Mouse (Mus musculus) limb, embryonic 15.5 days (tissue): ENCODE data around the gene Hoxd1. TPM values are rescaled to one million over a fixed set of nuclear protein-coding genes. Genes with fewer than 3 reads are reported as not detected.

ENCODE experiments used
- ATAC-seq: fragments of 200-750 bp; cut with Nextera tagmentation; 2 replicates; pipeline ENCODE4 v1.8.0; 2017; ENCODE audit warnings: low read depth, moderate TSS enrichment; ENCODE audit not compliant: insufficient number of reproducible peaks, low FRiP score, low TSS enrichment
- H3K27ac ChIP-seq: fragments of 300-500 bp; sonication (generic); 2 replicates; pipeline ENCODE4 v1.5.1; 2015; ENCODE audit warnings: moderate library complexity, mild to moderate bottlenecking, inconsistent platforms
- H3K27me3 ChIP-seq: fragments of 300-500 bp; sonication (generic); 2 replicates; pipeline ENCODE4 v1.6.1; 2015; ENCODE audit warnings: inconsistent platforms
- H3K36me3 ChIP-seq: fragments of 300-500 bp; sonication (generic); 2 replicates; pipeline ENCODE4 v1.6.1; 2015; ENCODE audit warnings: inconsistent platforms
- H3K4me1 ChIP-seq: fragments of 300-500 bp; sonication (generic); 2 replicates; pipeline ENCODE4 v1.6.1; 2015; ENCODE audit warnings: inconsistent platforms
- H3K4me2 ChIP-seq: fragments of 300-500 bp; sonication (generic); 2 replicates; pipeline ENCODE4 v1.6.1; 2015; ENCODE audit warnings: mild to moderate bottlenecking, inconsistent platforms
- H3K4me3 ChIP-seq: fragments of 300-500 bp; sonication (generic); 2 replicates; pipeline ENCODE4 v1.5.1; 2015; ENCODE audit warnings: mild to moderate bottlenecking, inconsistent platforms
- H3K9ac ChIP-seq: fragments of 300-500 bp; sonication (generic); 2 replicates; pipeline ENCODE4 v1.6.1; 2015; ENCODE audit warnings: inconsistent platforms
- H3K9me3 ChIP-seq: fragments of 300-500 bp; sonication (generic); 2 replicates; pipeline ENCODE4 v1.6.1; 2016; ENCODE audit warnings: inconsistent platforms
- WGBS: fragments of 180-500 bp; shearing (Covaris S2); methylation state at CpG from one replicate; pipeline ENCODE4 v1.1.7; 2015; 5-methylcytosine and 5-hydroxymethylcytosine counted together
- polyA plus RNA-seq: library from polyadenylated mRNA; unstranded; fragments of >200 nt; fragmentation: Nextera tagmentation; extraction: Ambion mirVana; gene quantifications from 2 replicates; pipeline ENCODE4 v1.2.1, GENCODE M21; 2015

The Hoxd1 gene
- polyA plus RNA-seq, 1 experiment from 2014 or later: 0.26 TPM

- Histone ChIP-seq H3K4me3 (no peak overlapping the region), H3K27me3 (peaks cover 95% of the 10 kb centered on the region), H3K36me3 (no peaks in the 10 kb centered on the region), H3K27ac (no peak overlapping the region), H3K4me2 (no peak overlapping the region), H3K9me3 (no peaks in the 10 kb centered on the region), H3K9ac (no peak overlapping the region), H3K4me1 (peaks cover 15% of the 10 kb centered on the region)
- 32% methylated on average over 17 of the region's 17 CpGs for WGBS
- ATAC-seq: no peak
Observed at GRCm38 (mm10) chr2:74725171-74725570, 37.6 kb upstream of the Hoxd1 start.

GRCm38 (mm10) chr2:74726551-74726950, 36.2 kb upstream of the Hoxd1 start, which contains the start of gene Gm28230:
Gene Gm28230 (plus strand): TSS chr2:74726728.
- peak within 1 kb of the TSS; percentile 43 for H3K4me2 ChIP-seq
- WGBS: 41% methylated on average over 5 of the region's 5 CpGs
- no peak within 1 kb of the TSS for H3K9ac ChIP-seq
- ATAC-seq: no peak
- H3K27ac ChIP-seq: no peak within 1 kb of the TSS
- no peaks in the 10 kb centered on the region for H3K9me3 ChIP-seq
- peak within 1 kb of the TSS; percentile 33 for H3K4me3 ChIP-seq
- peaks cover 95% of the 10 kb centered on the region for H3K27me3 ChIP-seq
- H3K36me3 ChIP-seq: no peaks in the 10 kb centered on the region
- peaks cover 15% of the 10 kb centered on the region for H3K4me1 ChIP-seq

- Histone ChIP-seq H3K9ac (no peak overlapping the region), H3K36me3 (no peaks in the 10 kb centered on the region), H3K4me1 (peaks cover 15% of the 10 kb centered on the region), H3K9me3 (no peaks in the 10 kb centered on the region), H3K4me2 (peak overlapping the region; percentile 43), H3K4me3 (peak overlapping the region; percentile 33), H3K27me3 (peaks cover 95% of the 10 kb centered on the region), H3K27ac (no peak overlapping the region)
- no peak for ATAC-seq
- WGBS: 8% methylated on average over 39 of the region's 43 CpGs
Observed at GRCm38 (mm10) chr2:74726973-74727639, 35.7 kb upstream of the Hoxd1 start.

GRCm38 (mm10) chr2:74727640-74728302, 35.0 kb upstream of the Hoxd1 start:
- H3K9ac ChIP-seq: no peak overlapping the region
- H3K4me1 ChIP-seq: peaks cover 21% of the 10 kb centered on the region
- no peaks in the 10 kb centered on the region for H3K9me3 ChIP-seq

GRCm38 (mm10) chr2:74728303-74728680, 34.5 kb upstream of the Hoxd1 start:
- no peak; the same call in 1 of the 2 replicates for ATAC-seq
- H3K4me2 ChIP-seq: no peak overlapping the region
- peaks cover 22% of the 10 kb centered on the region for H3K4me1 ChIP-seq
- no peak overlapping the region for H3K9ac ChIP-seq
- H3K27me3 ChIP-seq: peaks cover 94% of the 10 kb centered on the region
- WGBS: 43% methylated on average over 13 of the region's 13 CpGs
- H3K9me3 ChIP-seq: no peaks in the 10 kb centered on the region
- H3K4me3 ChIP-seq: no peak overlapping the region
- no peak overlapping the region for H3K27ac ChIP-seq
- H3K36me3 ChIP-seq: no peaks in the 10 kb centered on the region

More at GRCm38 (mm10) chr2:74727640-74728302, 35.0 kb upstream of the Hoxd1 start:
- WGBS: 17% methylated on average over 25 of the region's 25 CpGs
- Histone ChIP-seq H3K4me3 (peak overlapping the region; percentile 33), H3K27ac (no peak overlapping the region), H3K27me3 (peaks cover 95% of the 10 kb centered on the region), H3K36me3 (no peaks in the 10 kb centered on the region), H3K4me2 (peak overlapping the region; percentile 43)
- ATAC-seq: no peak

GRCm38 (mm10) chr2:74730331-74730730, 32.4 kb upstream of the Hoxd1 start:
- Histone ChIP-seq H3K9ac (no peak overlapping the region), H3K36me3 (no peaks in the 10 kb centered on the region), H3K27me3 (peaks cover 94% of the 10 kb centered on the region), H3K4me3 (no peak overlapping the region), H3K9me3 (no peaks in the 10 kb centered on the region), H3K27ac (no peak overlapping the region), H3K4me2 (no peak overlapping the region), H3K4me1 (peaks cover 22% of the 10 kb centered on the region)
- no peak for ATAC-seq
- WGBS: 43% methylated on average over 8 of the region's 8 CpGs

- no peak for ATAC-seq
- Histone ChIP-seq H3K4me2 (no peak overlapping the region), H3K9ac (no peak overlapping the region), H3K27ac (no peak overlapping the region), H3K4me1 (peaks cover 29% of the 10 kb centered on the region), H3K4me3 (no peak overlapping the region), H3K36me3 (no peaks in the 10 kb centered on the region), H3K9me3 (no peaks in the 10 kb centered on the region), H3K27me3 (peaks cover 94% of the 10 kb centered on the region)
Observed at GRCm38 (mm10) chr2:74731055-74731454, 31.7 kb upstream of the Hoxd1 start.

GRCm38 (mm10) chr2:74731799-74732512, 30.8 kb upstream of the Hoxd1 start:
- WGBS: 28% methylated on average over 9 of the region's 9 CpGs
- no peak for ATAC-seq
- Histone ChIP-seq H3K27ac (no peak overlapping the region), H3K36me3 (no peaks in the 10 kb centered on the region), H3K9me3 (no peaks in the 10 kb centered on the region), H3K4me1 (peaks cover 34% of the 10 kb centered on the region), H3K4me2 (0 out of 2 replicates have a peak overlapping the region, but pooled peaks have one; percentile 32), H3K27me3 (peaks cover 94% of the 10 kb centered on the region), H3K4me3 (no peak overlapping the region), H3K9ac (no peak overlapping the region)

- Histone ChIP-seq H3K4me2 (peak overlapping the region; percentile 32), H3K9ac (no peak overlapping the region), H3K27me3 (peaks cover 94% of the 10 kb centered on the region), H3K4me1 (peaks cover 30% of the 10 kb centered on the region), H3K36me3 (no peaks in the 10 kb centered on the region), H3K4me3 (peak overlapping the region; percentile 19), H3K27ac (no peak overlapping the region), H3K9me3 (no peaks in the 10 kb centered on the region)
- no peak for ATAC-seq
- 4% methylated on average over 52 of the region's 52 CpGs for WGBS
Observed at GRCm38 (mm10) chr2:74732513-74733316, 30.1 kb upstream of the Hoxd1 start.

- H3K9ac ChIP-seq: no peak overlapping the region
- H3K27ac ChIP-seq: no peak overlapping the region
- peak overlapping the region; percentile 32 for H3K4me2 ChIP-seq
- peaks cover 31% of the 10 kb centered on the region for H3K4me1 ChIP-seq
- no peaks in the 10 kb centered on the region for H3K9me3 ChIP-seq
- WGBS: 5% methylated on average over 13 of the region's 16 CpGs
- H3K27me3 ChIP-seq: peaks cover 94% of the 10 kb centered on the region
- H3K36me3 ChIP-seq: no peaks in the 10 kb centered on the region
- no peak for ATAC-seq
- peak overlapping the region; percentile 19; the same call in 1 of the 2 replicates for H3K4me3 ChIP-seq
Observed at GRCm38 (mm10) chr2:74733317-74733661, 29.5 kb upstream of the Hoxd1 start.

GRCm38 (mm10) chr2:74733765-74734164, 29.0 kb upstream of the Hoxd1 start:
- ATAC-seq: no peak
- no peak overlapping the region for H3K27ac ChIP-seq
- H3K27me3 ChIP-seq: peaks cover 94% of the 10 kb centered on the region
- H3K4me2 ChIP-seq: no peak overlapping the region; the same call in 1 of the 2 replicates
- no peaks in the 10 kb centered on the region for H3K9me3 ChIP-seq
- H3K4me1 ChIP-seq: peaks cover 34% of the 10 kb centered on the region
- WGBS: 12% methylated on average over 6 of the region's 6 CpGs
- H3K36me3 ChIP-seq: no peaks in the 10 kb centered on the region
- H3K4me3 ChIP-seq: no peak overlapping the region
- no peak overlapping the region for H3K9ac ChIP-seq
